Mouse (Mus musculus) C2C12 (cell line): ENCODE data around the gene Cnmd.

Source experiments
- CEBPB ChIP-seq: IDR thresholded peaks from one replicate; pipeline ENCODE4 v1.6.1; 2011; ENCODE audit warnings: low read depth, mild to moderate bottlenecking, control low read depth, moderate library complexity
- CTCF ChIP-seq: IDR thresholded peaks from one replicate; pipeline ENCODE4 v1.5.1; 2011; ENCODE audit not compliant: control insufficient read depth, insufficient read depth, insufficient read length
- MAX ChIP-seq: IDR thresholded peaks from one replicate; pipeline ENCODE4 v1.6.1; 2011; ENCODE audit warnings: mild to moderate bottlenecking, control low read depth
- MYOG ChIP-seq: IDR thresholded peaks from one replicate; pipeline ENCODE4 v1.6.1; 2011; ENCODE audit not compliant: control insufficient read depth, insufficient read length; ENCODE audit errors: extremely low read depth
- USF1 ChIP-seq: IDR thresholded peaks from one replicate; pipeline ENCODE4 v1.6.1; 2011; ENCODE audit warnings: low read depth, mild to moderate bottlenecking, control low read depth, moderate library complexity

DNA sequence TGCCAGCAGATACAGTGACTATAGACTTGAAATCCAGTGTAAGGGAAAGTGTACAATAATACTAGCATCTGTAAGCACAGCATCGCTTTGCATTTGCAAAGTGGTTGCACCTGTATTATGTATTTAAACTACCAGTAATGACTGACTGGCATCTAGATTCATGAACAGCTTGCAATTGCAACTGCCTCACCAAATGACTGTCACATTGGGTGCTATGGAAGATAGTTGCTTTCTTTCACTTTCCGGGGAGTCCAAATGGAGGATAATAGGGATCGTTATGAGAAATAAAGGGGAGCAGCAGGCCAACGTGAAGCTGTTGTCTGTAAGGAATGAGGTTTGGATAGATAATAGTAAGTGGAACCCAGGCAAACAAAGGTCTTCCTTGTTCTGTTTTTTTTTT lies 49.3 kb upstream of the Cnmd start:
- TF ChIP-seq CTCF (no peak), MYOG (no peak), USF1 (no peak), MAX (no peak), CEBPB (no peak)
